Mouse (Mus musculus) heart, adult 2 months (tissue): ENCODE measurements at regions not wholly inside any gene's neighbourhood (a gene's known extent, or its start where the extent isn't known, plus 50 kb on each side); places are given as distances from the start of the nearest gene placed in this dataset.

ENCODE experiments used
- DNase-seq, 2 experiments: peaks; one replicate each; pipeline ENCODE4 v3.0.0; 2021
- H3K27ac ChIP-seq: fragments of 200-600 bp; 2 replicates; pipeline ENCODE4 v1.8.1; 2022
- H3K27me3 ChIP-seq: fragments of 200-500 bp; 2 replicates; pipeline ENCODE4 v1.6.1; 2012; ENCODE audit warnings: mild to moderate bottlenecking, low read length, inconsistent platforms, mixed read lengths; ENCODE audit not compliant: control insufficient read depth, insufficient read depth
- H3K36me3 ChIP-seq: fragments of 200-500 bp; 2 replicates; pipeline ENCODE4 v1.6.1; 2012; ENCODE audit warnings: low read length, inconsistent platforms; ENCODE audit not compliant: control insufficient read depth, insufficient read depth
- H3K4me1 ChIP-seq: fragments of 200-500 bp; 2 replicates; pipeline ENCODE4 v1.6.1; 2011; ENCODE audit warnings: low read length; ENCODE audit not compliant: control insufficient read depth, insufficient read depth
- H3K4me3 ChIP-seq: fragments of 200-600 bp; 2 replicates; pipeline ENCODE4 v1.8.1; 2022
- H3K79me2 ChIP-seq: fragments of 200-500 bp; replicated peaks from 2 replicates; pipeline ENCODE4 v1.6.1; 2012; ENCODE audit warnings: mild to moderate bottlenecking, inconsistent platforms, low read length, moderate library complexity, mixed read lengths; ENCODE audit not compliant: control insufficient read depth, insufficient read depth
- H3K9ac ChIP-seq: fragments of 200-500 bp; 2 replicates; pipeline ENCODE4 v1.6.1; 2012; ENCODE audit warnings: low read depth, mild to moderate bottlenecking, control low read depth, inconsistent platforms, low read length, mixed read lengths
- CTCF ChIP-seq: fragments of 200-600 bp; IDR thresholded peaks from 2 replicates; pipeline ENCODE4 v1.8.1; 2022; ENCODE audit warnings: antibody characterized with exemption, mild to moderate bottlenecking, moderate library complexity
- EP300 ChIP-seq: fragments of 200-500 bp; IDR thresholded peaks from 2 replicates; pipeline ENCODE4 v1.6.1; 2011; ENCODE audit warnings: low read depth, low read length, control low read depth; ENCODE audit not compliant: insufficient read depth
- POLR2A ChIP-seq: fragments of 200-500 bp; IDR thresholded peaks from 2 replicates; pipeline ENCODE4 v1.6.1; 2011; ENCODE audit warnings: mild to moderate bottlenecking, low read depth, low read length, control low read depth; ENCODE audit not compliant: insufficient read depth
- WGBS: fragments of 180-500 bp; shearing (Covaris S2); methylation state at CpG from one replicate; pipeline ENCODE4 v1.1.7; 2018; 5-methylcytosine and 5-hydroxymethylcytosine counted together
- intact Hi-C: fragments of 180-260 bp; cut with DNase I; formaldehyde crosslinking; loops from one replicate; pipeline ENCODE4 v1.15.1; 2025

DNA sequence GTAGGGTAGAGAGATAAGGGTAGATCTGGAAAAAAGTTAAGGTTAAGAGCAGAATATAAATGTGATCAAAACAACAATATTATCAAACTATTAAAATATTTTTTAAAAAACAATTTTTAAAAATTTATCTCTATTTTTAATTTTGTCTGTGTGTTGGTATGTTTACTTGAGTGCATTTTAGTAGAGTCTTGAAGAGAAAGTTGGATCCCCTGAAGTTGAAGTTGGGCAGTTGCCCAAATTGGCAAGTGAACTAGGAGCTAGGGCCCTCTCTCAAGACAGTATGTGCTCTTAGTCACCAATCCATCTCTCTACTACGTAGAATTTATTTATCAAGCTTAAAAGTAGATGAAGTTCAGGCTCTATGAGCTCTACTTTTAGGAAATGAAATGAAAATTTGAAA, 59.9 kb downstream of the Adamts1 start:
- peaks cover under 1% of the 10 kb centered on the region; the same call in 1 of the 2 replicates for H3K4me1 ChIP-seq
- H3K79me2 ChIP-seq: no peaks in the 10 kb centered on the region
- WGBS: 57% methylated on average over 1 of the region's 1 CpGs
- no peaks in the 10 kb centered on the region for H3K27me3 ChIP-seq
- intact Hi-C loops: no loop called here
- H3K36me3 ChIP-seq: no peaks in the 10 kb centered on the region
- H3K9ac ChIP-seq: no peak overlapping the region
- H3K27ac ChIP-seq: no peak overlapping the region
- no peak for DNase-seq
- no peak overlapping the region for H3K4me3 ChIP-seq
- TF ChIP-seq POLR2A: no peak
- TF ChIP-seq CTCF: no peak
- no peak for TF ChIP-seq EP300

- H3K27ac ChIP-seq: no peak overlapping the region
- TF ChIP-seq POLR2A (no peak), EP300 (no peak), CTCF (no peak)
- H3K79me2 ChIP-seq: no peaks in the 10 kb centered on the region
- H3K36me3 ChIP-seq: no peaks in the 10 kb centered on the region
- H3K27me3 ChIP-seq: no peaks in the 10 kb centered on the region
- H3K4me1 ChIP-seq: no peaks in the 10 kb centered on the region; the same call in 1 of the 2 replicates
- intact Hi-C loops: no loop called here
- no peak for DNase-seq
- no peak overlapping the region for H3K9ac ChIP-seq
- H3K4me3 ChIP-seq: no peak overlapping the region
- 88% methylated on average over 2 of the region's 2 CpGs for WGBS
Observed at GRCm38 (mm10) chr16:85738606-85739195, 64.2 kb downstream of the Adamts1 start.

DNA sequence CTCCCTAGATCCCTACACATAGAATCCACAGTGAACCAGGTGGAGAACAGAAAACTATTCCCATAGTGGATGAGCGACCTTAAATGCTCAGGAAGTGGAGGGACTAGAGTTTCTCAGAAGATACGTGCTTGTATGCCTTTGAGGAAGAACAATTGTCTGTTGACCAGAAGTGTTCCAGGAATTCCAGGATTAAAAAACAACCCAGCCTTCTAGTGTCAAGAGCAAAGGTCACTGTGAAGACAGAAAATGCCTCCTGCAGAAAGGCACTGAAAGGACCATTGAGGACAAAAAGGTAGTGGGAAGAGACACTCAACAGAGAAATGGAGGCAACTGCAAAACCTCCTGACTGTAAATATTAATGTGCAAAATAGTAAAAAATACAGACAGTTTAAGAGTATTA, 74.9 kb downstream of the Adamts1 start:
- intact Hi-C loops: loop anchor here (10.0 kb wide), 1 partner anchor 77 kb away; the partner anchor contains the start of gene Adamts1
- H3K27me3 ChIP-seq: no peaks in the 10 kb centered on the region
- no peaks in the 10 kb centered on the region for H3K4me1 ChIP-seq
- WGBS: 61% methylated on average over 2 of the region's 2 CpGs
- no peaks in the 10 kb centered on the region for H3K36me3 ChIP-seq
- H3K4me3 ChIP-seq: no peak overlapping the region
- H3K27ac ChIP-seq: no peak overlapping the region
- TF ChIP-seq CTCF: no peak
- no peak for TF ChIP-seq EP300
- no peak for TF ChIP-seq POLR2A
- no peak overlapping the region for H3K9ac ChIP-seq
- DNase-seq: no peak
- no peaks in the 10 kb centered on the region for H3K79me2 ChIP-seq

DNA sequence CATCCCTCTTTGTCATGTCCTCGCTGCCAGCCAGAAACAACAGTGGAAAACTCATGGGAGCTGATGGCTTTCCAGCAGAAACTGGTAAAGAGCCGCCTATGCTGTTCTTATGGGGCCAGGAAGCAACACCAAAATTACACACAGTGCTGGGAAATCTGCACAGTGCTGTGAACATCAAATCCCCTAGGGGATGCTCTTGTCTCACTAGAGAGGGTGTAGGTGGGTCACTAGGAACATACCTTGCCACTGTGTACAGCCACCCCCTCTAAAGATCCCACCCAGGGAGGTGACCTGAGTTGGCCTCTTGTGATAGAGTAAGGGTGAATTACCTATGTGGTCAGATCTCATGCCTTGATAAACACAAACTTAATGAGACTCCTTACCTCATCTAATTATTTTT, 80.9 kb downstream of the Adamts1 start:
- DNase-seq: peak; percentile 10 to 20
- Histone ChIP-seq H3K36me3 (no peaks in the 10 kb centered on the region), H3K4me3 (no peak overlapping the region), H3K9ac (no peak overlapping the region), H3K4me1 (no peaks in the 10 kb centered on the region; the same call in 1 of the 2 replicates), H3K27ac (no peak overlapping the region), H3K79me2 (no peaks in the 10 kb centered on the region), H3K27me3 (no peaks in the 10 kb centered on the region)
- TF ChIP-seq CTCF (peak; percentile 78), EP300 (0 out of 2 replicates have a peak, but pooled peaks have one; percentile 8), POLR2A (no peak)
- intact Hi-C loops: loop anchor here (10.0 kb wide), 1 partner anchor 83 kb away; the partner anchor contains the start of gene Adamts1
- WGBS: 24% methylated on average over 2 of the region's 2 CpGs

DNA sequence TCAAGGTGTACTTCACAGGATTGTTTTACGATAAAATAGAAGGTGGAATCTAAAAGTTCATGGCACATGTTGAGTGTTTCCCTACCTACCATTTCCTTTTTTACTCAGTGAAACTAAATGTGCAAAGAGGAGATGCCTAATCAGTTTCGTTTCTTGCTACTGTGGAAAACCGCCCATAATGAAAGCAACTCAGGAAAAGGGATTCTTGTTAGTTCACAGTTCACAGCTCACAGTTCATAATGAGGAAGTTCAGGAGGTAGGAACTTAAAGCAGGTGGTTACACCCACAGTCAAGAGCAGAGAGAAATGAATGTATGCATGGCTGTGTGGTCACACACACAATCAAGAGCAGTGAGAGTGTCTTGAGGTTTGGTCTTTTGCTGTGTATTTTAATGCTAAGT, 90.6 kb downstream of the Adamts1 start:
- TF ChIP-seq POLR2A (no peak), EP300 (no peak), CTCF (no peak)
- no peak overlapping the region for H3K27ac ChIP-seq
- 81% methylated on average over 3 of the region's 3 CpGs for WGBS

GRCm38 (mm10) chr16:85704254-85705020, 98.5 kb downstream of the Adamts1 start:
- no peaks in the 10 kb centered on the region for H3K27me3 ChIP-seq
- no peak for DNase-seq
- no peak overlapping the region for H3K9ac ChIP-seq
- TF ChIP-seq EP300: no peak
- TF ChIP-seq POLR2A: no peak
- TF ChIP-seq CTCF: no peak
- H3K4me1 ChIP-seq: no peaks in the 10 kb centered on the region
- no peak overlapping the region for H3K4me3 ChIP-seq
- H3K27ac ChIP-seq: no peak overlapping the region
- WGBS: 75% methylated on average over 9 of the region's 9 CpGs
- no peaks in the 10 kb centered on the region for H3K36me3 ChIP-seq
- intact Hi-C loops: no loop called here
- H3K79me2 ChIP-seq: no peaks in the 10 kb centered on the region

More for the DNA sequence above, 90.6 kb downstream of the Adamts1 start:
- Histone ChIP-seq H3K27me3 (no peaks in the 10 kb centered on the region), H3K36me3 (no peaks in the 10 kb centered on the region), H3K9ac (no peak overlapping the region), H3K4me1 (no peaks in the 10 kb centered on the region), H3K4me3 (no peak overlapping the region), H3K79me2 (no peaks in the 10 kb centered on the region)
- intact Hi-C loops: no loop called here
- DNase-seq: no peak
